Mouse (Mus musculus) stomach, embryonic 15.5 days (tissue): ENCODE results near the gene Zbtb48. TPM values are rescaled to one million over a fixed set of nuclear protein-coding genes. Genes with fewer than 3 reads are reported as not detected.

ENCODE experiments used
- ATAC-seq: fragments of 200-750 bp; cut with Nextera tagmentation; 2 replicates; pipeline ENCODE4 v1.8.0; 2017; ENCODE audit warnings: low read depth, moderate number of reproducible peaks, moderate TSS enrichment; ENCODE audit not compliant: insufficient read depth, low FRiP score
- H3K27ac ChIP-seq: fragments of 300-500 bp; sonication (generic); 2 replicates; pipeline ENCODE4 v1.5.1; 2015; ENCODE audit warnings: mild to moderate bottlenecking, inconsistent platforms
- H3K27me3 ChIP-seq: fragments of 300-500 bp; sonication (generic); replicated peaks from 2 replicates; pipeline ENCODE4 v1.6.1; 2015; ENCODE audit warnings: inconsistent platforms
- H3K36me3 ChIP-seq: fragments of 300-500 bp; sonication (generic); 2 replicates; pipeline ENCODE4 v1.6.1; 2015; ENCODE audit warnings: inconsistent platforms
- H3K4me1 ChIP-seq: fragments of 300-500 bp; sonication (generic); 2 replicates; pipeline ENCODE4 v1.6.1; 2015; ENCODE audit warnings: inconsistent platforms
- H3K4me2 ChIP-seq: fragments of 300-500 bp; sonication (generic); 2 replicates; pipeline ENCODE4 v1.6.1; 2015; ENCODE audit warnings: mild to moderate bottlenecking, inconsistent platforms
- H3K4me3 ChIP-seq: fragments of 300-500 bp; sonication (generic); replicated peaks from 2 replicates; pipeline ENCODE4 v1.5.1; 2015; ENCODE audit warnings: inconsistent platforms
- H3K9ac ChIP-seq: fragments of 300-500 bp; sonication (generic); 2 replicates; pipeline ENCODE4 v1.6.1; 2015; ENCODE audit warnings: inconsistent platforms
- H3K9me3 ChIP-seq: fragments of 300-500 bp; sonication (generic); 2 replicates; pipeline ENCODE4 v1.6.1; 2016; ENCODE audit warnings: inconsistent platforms
- WGBS: fragments of 180-500 bp; shearing (Covaris S2); methylation state at CpG from one replicate; pipeline ENCODE4 v1.1.7; 2015; 5-methylcytosine and 5-hydroxymethylcytosine counted together
- polyA plus RNA-seq: library from polyadenylated mRNA; unstranded; fragments of >200 nt; fragmentation: Nextera tagmentation; extraction: Ambion mirVana; gene quantifications from 2 replicates; pipeline ENCODE4 v1.2.1, GENCODE M21; 2015

The Zbtb48 gene
- polyA plus RNA-seq, 1 experiment from 2014 or later: 16.8 TPM

- H3K4me3 ChIP-seq: no peak overlapping the region
- H3K27me3 ChIP-seq: no peaks in the 10 kb centered on the region
- no peak for ATAC-seq
- no peak overlapping the region for H3K27ac ChIP-seq
- H3K36me3 ChIP-seq: 0 out of 2 replicates have a peak, but pooled peaks cover 10% of the 10 kb centered on the region
- H3K9me3 ChIP-seq: no peaks in the 10 kb centered on the region
- no peak overlapping the region for H3K4me2 ChIP-seq
- H3K4me1 ChIP-seq: peaks cover 30% of the 10 kb centered on the region
- WGBS: 36% methylated on average over 9 of the region's 9 CpGs
- no peak overlapping the region for H3K9ac ChIP-seq
Measured at GRCm38 (mm10) chr4:151983560-151983959, 43.9 kb downstream of the Zbtb48 start.

GRCm38 (mm10) chr4:151983043-151983442 lies 44.4 kb downstream of the Zbtb48 start:
- Histone ChIP-seq H3K4me1 (peaks cover 27% of the 10 kb centered on the region), H3K9ac (no peak overlapping the region), H3K4me2 (no peak overlapping the region), H3K9me3 (no peaks in the 10 kb centered on the region), H3K27me3 (no peaks in the 10 kb centered on the region), H3K27ac (no peak overlapping the region), H3K36me3 (0 out of 2 replicates have a peak, but pooled peaks cover 10% of the 10 kb centered on the region), H3K4me3 (no peak overlapping the region)
- WGBS: 69% methylated on average over 17 of the region's 17 CpGs
- no peak for ATAC-seq

- Histone ChIP-seq H3K27ac (no peak overlapping the region), H3K36me3 (peaks cover 16% of the 10 kb centered on the region; the same call in 1 of the 2 replicates), H3K27me3 (no peaks in the 10 kb centered on the region), H3K9me3 (no peaks in the 10 kb centered on the region), H3K4me2 (no peak overlapping the region), H3K4me1 (peaks cover 13% of the 10 kb centered on the region; the same call in 1 of the 2 replicates), H3K4me3 (no peak overlapping the region), H3K9ac (no peak overlapping the region)
- 10% methylated on average over 5 of the region's 5 CpGs for WGBS
- ATAC-seq: peak; percentile 41
Measured at GRCm38 (mm10) chr4:151981363-151981762, 46.1 kb downstream of the Zbtb48 start.

DNA sequence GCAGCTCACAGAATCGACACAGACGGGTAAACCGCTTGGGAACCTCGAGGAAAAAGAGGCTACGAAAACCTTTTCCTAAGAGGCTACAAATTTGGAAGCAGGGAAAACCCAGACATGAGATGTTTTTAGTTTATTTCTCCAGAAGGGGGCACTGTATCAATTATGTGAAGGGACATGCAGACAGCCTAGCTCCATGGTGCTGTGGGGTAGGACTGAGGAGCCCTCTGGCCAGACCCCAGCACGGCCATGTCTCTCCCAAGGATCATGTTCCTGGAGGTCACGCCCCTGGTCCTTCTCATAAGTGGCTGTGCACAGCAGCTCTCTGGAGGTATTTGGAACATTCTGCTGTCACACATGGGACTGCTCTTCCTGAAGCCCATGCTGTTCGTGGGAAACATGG lies 46.8 kb downstream of the Zbtb48 start:
- Histone ChIP-seq H3K4me3 (no peak overlapping the region), H3K4me2 (no peak overlapping the region), H3K4me1 (0 out of 2 replicates have a peak, but pooled peaks cover 8% of the 10 kb centered on the region), H3K36me3 (peaks cover 19% of the 10 kb centered on the region; the same call in 1 of the 2 replicates), H3K9me3 (no peaks in the 10 kb centered on the region), H3K27me3 (no peaks in the 10 kb centered on the region), H3K9ac (no peak overlapping the region), H3K27ac (no peak overlapping the region)
- WGBS: 75% methylated on average over 8 of the region's 8 CpGs
- no peak for ATAC-seq

DNA sequence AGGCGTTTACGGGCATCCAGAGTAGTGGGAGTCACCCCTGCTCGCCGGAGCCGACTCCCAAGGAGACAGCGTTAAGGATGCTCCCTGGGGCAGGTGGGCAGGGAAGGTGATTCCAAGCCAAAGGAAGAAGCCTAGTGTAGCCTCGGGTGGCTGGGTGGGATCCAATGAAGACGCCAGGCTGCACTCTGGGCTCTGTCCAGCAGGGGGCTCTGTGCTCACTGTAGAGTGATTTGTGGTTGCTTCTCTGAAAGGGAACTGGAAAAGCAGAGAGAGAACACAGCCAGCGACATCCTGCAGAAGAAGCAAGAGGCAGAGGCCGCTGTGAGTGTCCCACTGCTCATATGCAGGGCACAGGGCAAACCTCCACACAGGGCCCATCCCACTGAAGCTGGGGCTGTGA lies 49.7 kb downstream of the Zbtb48 start:
- Histone ChIP-seq H3K27me3 (no peaks in the 10 kb centered on the region), H3K4me1 (no peaks in the 10 kb centered on the region), H3K27ac (no peak overlapping the region), H3K4me3 (no peak overlapping the region), H3K9ac (no peak overlapping the region), H3K36me3 (peaks cover 38% of the 10 kb centered on the region), H3K4me2 (no peak overlapping the region), H3K9me3 (no peaks in the 10 kb centered on the region)
- 40% methylated on average over 10 of the region's 10 CpGs for WGBS
- no peak for ATAC-seq

GRCm38 (mm10) chr4:151975441-151975840 lies 52.0 kb downstream of the Zbtb48 start:
- Histone ChIP-seq H3K36me3 (peaks cover 35% of the 10 kb centered on the region), H3K4me1 (no peaks in the 10 kb centered on the region)
- no peak for ATAC-seq

GRCm38 (mm10) chr4:151972221-151972967 lies 55.1 kb downstream of the Zbtb48 start:
- no peak overlapping the region for H3K9ac ChIP-seq
- H3K4me2 ChIP-seq: no peak overlapping the region
- no peaks in the 10 kb centered on the region for H3K27me3 ChIP-seq
- H3K4me3 ChIP-seq: no peak overlapping the region
- WGBS: 59% methylated on average over 10 of the region's 10 CpGs
- no peaks in the 10 kb centered on the region for H3K4me1 ChIP-seq
- H3K27ac ChIP-seq: no peak overlapping the region
- H3K9me3 ChIP-seq: no peaks in the 10 kb centered on the region
- peaks cover 44% of the 10 kb centered on the region for H3K36me3 ChIP-seq
- ATAC-seq: no peak

More at GRCm38 (mm10) chr4:151975441-151975840, 52.0 kb downstream of the Zbtb48 start:
- H3K27ac ChIP-seq: no peak overlapping the region
- no peak overlapping the region for H3K4me3 ChIP-seq
- no peaks in the 10 kb centered on the region for H3K27me3 ChIP-seq
- no peaks in the 10 kb centered on the region for H3K9me3 ChIP-seq
- WGBS: 89% methylated on average over 3 of the region's 3 CpGs
- no peak overlapping the region for H3K9ac ChIP-seq
- H3K4me2 ChIP-seq: no peak overlapping the region

Other genes starting within 250 kb of the Zbtb48 start
- 63.7 and 67.1 TPM in 2 replicates for gene Camta1, start 165.8 kb downstream of the Zbtb48 start, polyA plus RNA-seq
- 55.2 and 67.3 TPM in 2 replicates for gene Dnajc11, start 94.0 kb downstream of the Zbtb48 start, polyA plus RNA-seq
- 39.4 and 39.7 TPM in 2 replicates for gene Thap3, start 38.7 kb downstream of the Zbtb48 start, polyA plus RNA-seq
- 22.1 and 23.4 TPM in 2 replicates for gene Phf13, start 31.4 kb downstream of the Zbtb48 start, polyA plus RNA-seq
- gene Klhl21, start 18.9 kb downstream of the Zbtb48 start, polyA plus RNA-seq: 13.5 and 14.0 TPM in 2 replicates
- gene Tas1r1, start 10.9 kb upstream of the Zbtb48 start, polyA plus RNA-seq: 0.28 and 0.31 TPM in 2 replicates
- 30.8 and 32.9 TPM in 2 replicates for gene Nol9, start 11.7 kb upstream of the Zbtb48 start, polyA plus RNA-seq
- 11.9 and 13.2 TPM in 2 replicates for gene Plekhg5, start 44.8 kb upstream of the Zbtb48 start, polyA plus RNA-seq
- gene Tnfrsf25, start 88.3 kb upstream of the Zbtb48 start, polyA plus RNA-seq: 0.84 and 1.4 TPM in 2 replicates
- gene Espn, start 124.7 kb upstream of the Zbtb48 start, polyA plus RNA-seq: 15.9 and 19.2 TPM in 2 replicates
- gene Hes2, start 131.2 kb upstream of the Zbtb48 start, polyA plus RNA-seq: 0.43 and 0.44 TPM in 2 replicates
- 60.0 and 63.1 TPM in 2 replicates for gene Acot7, start 150.5 kb upstream of the Zbtb48 start, polyA plus RNA-seq
- 12.9 and 13.5 TPM in 2 replicates for gene Gpr153, start 246.6 kb upstream of the Zbtb48 start, polyA plus RNA-seq